Mouse (Mus musculus): Measurements from ENCODE around the gene Usp9y. TPM values are rescaled to one million over a fixed set of nuclear protein-coding genes. Genes with fewer than 3 reads are reported as not detected.

Gene Usp9y
- not detected for polyA plus RNA-seq (2014; fragmentation: Illumina TruSeq; extraction: RNeasy Lipid Tissue Mini Kit (QIAGEN cat#74804); ENCODE audit: insufficient read depth, low read depth, low replicate concordance)

DNA sequence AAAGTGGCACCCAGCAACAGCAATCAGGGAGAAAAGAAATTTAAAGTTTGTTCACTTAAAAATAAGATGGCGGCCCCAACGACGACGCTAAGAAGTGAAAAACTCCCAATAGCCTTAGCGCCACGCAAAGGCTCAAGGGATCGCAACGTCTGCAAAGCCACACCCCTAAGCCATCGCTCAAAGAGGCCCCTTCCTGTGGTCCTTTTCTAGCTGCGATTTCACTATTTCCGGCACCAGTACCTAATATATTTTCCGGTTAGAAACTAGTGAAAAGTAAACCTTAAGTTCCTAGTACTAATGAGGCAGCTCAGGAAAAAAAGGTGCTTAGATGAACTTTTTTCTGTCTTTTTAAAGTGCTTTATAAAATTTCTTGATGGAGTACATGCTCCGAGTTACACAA is at the start of gene Usp9y:
TSS of gene Usp9y (minus strand) at position 101 of the 400 bp plus-strand sequence.

DNA sequence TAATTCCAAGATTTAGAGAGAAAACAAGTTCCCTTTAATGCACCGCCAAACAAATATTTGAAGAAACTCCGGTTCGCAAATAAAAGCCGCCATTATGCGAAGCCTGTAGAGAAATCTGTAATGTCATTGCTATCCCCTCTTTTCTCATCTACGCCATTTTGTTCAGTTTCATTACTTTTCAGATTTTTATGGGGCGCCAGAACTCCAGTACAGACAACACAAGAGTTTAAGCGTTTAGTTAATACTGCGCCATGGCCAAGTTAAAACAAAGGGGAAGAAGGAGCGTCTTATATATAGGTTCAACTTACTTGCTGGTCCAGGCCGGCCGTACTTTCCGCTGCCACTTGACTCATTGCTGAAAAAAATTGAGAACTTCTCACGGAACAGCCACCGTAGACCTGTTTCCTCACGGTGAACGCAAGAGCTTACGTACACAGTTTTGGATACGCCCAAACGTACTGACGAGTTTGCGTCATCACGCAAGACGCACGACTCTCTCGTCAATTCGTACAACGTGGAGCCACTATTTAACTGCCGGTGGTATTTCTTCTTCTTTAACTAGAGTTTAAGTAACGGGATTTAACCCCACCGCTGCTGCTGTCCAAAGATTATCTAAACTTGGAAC is 173.3 kb downstream of the Usp9y start, which contains the start of gene Ddx3y:
TSS of gene Ddx3y (minus strand) at position 459 of the 625 bp plus-strand sequence.

Other genes starting within 250 kb of the Usp9y start
- gene Uty, start 214.0 kb downstream of the Usp9y start, polyA plus RNA-seq (2014; fragmentation: Illumina TruSeq; extraction: RNeasy Lipid Tissue Mini Kit (QIAGEN cat#74804); ENCODE audit: insufficient read depth, low read depth, low replicate concordance): not detected
- gene Ddx3y, start 173.2 kb downstream of the Usp9y start, polyA plus RNA-seq (2014; fragmentation: Illumina TruSeq; extraction: RNeasy Lipid Tissue Mini Kit (QIAGEN cat#74804); ENCODE audit: insufficient read depth, low read depth, low replicate concordance): not detected